Mouse (Mus musculus) forebrain, embryonic 16.5 days (tissue): ENCODE measurements around the gene Focad. TPM values are rescaled to one million over a fixed set of nuclear protein-coding genes. Genes with fewer than 3 reads are reported as not detected.

ENCODE experiments used
- ATAC-seq: fragments of 200-750 bp; cut with Nextera tagmentation; 2 replicates; pipeline ENCODE4 v1.8.0; 2017; ENCODE audit warnings: mild to moderate bottlenecking, moderate library complexity
- H3K27ac ChIP-seq: fragments of 300-500 bp; sonication (generic); 2 replicates; pipeline ENCODE4 v1.5.1; 2014; ENCODE audit warnings: low read length, control low read depth
- H3K27me3 ChIP-seq: fragments of 300-500 bp; sonication (generic); replicated peaks from 2 replicates; pipeline ENCODE4 v1.6.1; 2014; ENCODE audit warnings: low read length; ENCODE audit not compliant: control insufficient read depth, insufficient read depth
- H3K36me3 ChIP-seq: fragments of 300-500 bp; sonication (generic); 2 replicates; pipeline ENCODE4 v1.6.1; 2014; ENCODE audit not compliant: control insufficient read depth, insufficient read depth
- H3K4me1 ChIP-seq: fragments of 300-500 bp; sonication (generic); replicated peaks from 2 replicates; pipeline ENCODE4 v1.6.1; 2014; ENCODE audit warnings: low read length; ENCODE audit not compliant: control insufficient read depth, insufficient read depth
- H3K4me2 ChIP-seq: fragments of 300-500 bp; sonication (generic); 2 replicates; pipeline ENCODE4 v1.6.1; 2014; ENCODE audit warnings: mild to moderate bottlenecking, low read length, control low read depth
- H3K4me3 ChIP-seq: fragments of 300-500 bp; sonication (generic); replicated peaks from 2 replicates; pipeline ENCODE4 v1.5.1; 2014; ENCODE audit warnings: mild to moderate bottlenecking, low read length, control low read depth
- H3K9ac ChIP-seq: fragments of 300-500 bp; sonication (generic); replicated peaks from 2 replicates; pipeline ENCODE4 v1.6.1; 2014; ENCODE audit warnings: low read depth, low read length, control low read depth
- H3K9me3 ChIP-seq: fragments of 300-500 bp; sonication (generic); 2 replicates; pipeline ENCODE4 v1.6.1; 2016; ENCODE audit warnings: low read length; ENCODE audit not compliant: control insufficient read depth
- WGBS: fragments of 180-500 bp; shearing (Covaris S2); extraction: QIAGEN DNeasy Blood & Tissue Kit; methylation state at CpG from one replicate; pipeline ENCODE4 v1.1.7; 2014; 5-methylcytosine and 5-hydroxymethylcytosine counted together
- polyA plus RNA-seq: library from polyadenylated mRNA; unstranded; fragments of >200 nt; fragmentation: Nextera tagmentation; extraction: Ambion mirVana; gene quantifications from 2 replicates; pipeline ENCODE4 v1.2.1, GENCODE M21; 2015

The Focad gene
- polyA plus RNA-seq, 1 experiment from 2014 or later: 21.1 TPM

DNA sequence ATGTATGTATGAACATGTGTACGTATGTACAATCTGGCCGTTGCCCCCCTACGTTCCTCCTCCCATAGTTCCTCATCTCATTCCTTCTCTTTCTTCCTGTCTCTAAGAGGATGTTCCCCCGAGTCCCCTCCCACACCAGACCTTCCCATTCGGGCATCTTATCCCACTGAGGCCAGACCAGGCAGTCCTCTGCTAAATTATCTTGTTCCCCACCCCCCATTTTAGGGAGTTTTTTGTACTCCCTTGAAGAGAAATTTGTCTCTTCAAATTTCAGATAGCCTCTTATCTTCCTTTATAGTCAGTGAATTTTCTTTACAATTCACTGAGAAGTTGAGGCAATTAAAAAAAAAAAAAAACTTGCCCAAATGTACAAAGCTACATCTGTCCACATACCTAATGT lies 166.9 kb downstream of the Focad start:
- no peaks in the 10 kb centered on the region for H3K4me1 ChIP-seq
- H3K4me3 ChIP-seq: no peak overlapping the region
- WGBS: 88% methylated on average over 5 of the region's 5 CpGs
- H3K27me3 ChIP-seq: no peaks in the 10 kb centered on the region
- H3K9ac ChIP-seq: no peak overlapping the region
- H3K9me3 ChIP-seq: no peaks in the 10 kb centered on the region
- no peak for ATAC-seq
- no peak overlapping the region for H3K4me2 ChIP-seq
- no peaks in the 10 kb centered on the region for H3K36me3 ChIP-seq
- no peak overlapping the region for H3K27ac ChIP-seq

GRCm38 (mm10) chr4:88264536-88264935 lies 170.1 kb downstream of the Focad start:
- Histone ChIP-seq H3K4me2 (no peak overlapping the region), H3K9me3 (no peaks in the 10 kb centered on the region), H3K9ac (no peak overlapping the region), H3K4me1 (no peaks in the 10 kb centered on the region), H3K27ac (no peak overlapping the region), H3K36me3 (no peaks in the 10 kb centered on the region), H3K4me3 (no peak overlapping the region), H3K27me3 (no peaks in the 10 kb centered on the region)
- 48% methylated on average over 1 of the region's 1 CpGs for WGBS
- no peak for ATAC-seq

- no peak overlapping the region for H3K4me2 ChIP-seq
- WGBS: 79% methylated on average over 7 of the region's 7 CpGs
- no peak overlapping the region for H3K9ac ChIP-seq
- no peaks in the 10 kb centered on the region for H3K36me3 ChIP-seq
- H3K9me3 ChIP-seq: no peaks in the 10 kb centered on the region
- H3K27me3 ChIP-seq: no peaks in the 10 kb centered on the region
- peaks cover 1% of the 10 kb centered on the region; the same call in 1 of the 2 replicates for H3K4me1 ChIP-seq
- ATAC-seq: no peak
- H3K4me3 ChIP-seq: no peak overlapping the region
- H3K27ac ChIP-seq: no peak overlapping the region
These were observed 176.1 kb downstream of the Focad start for GRCm38 (mm10) chr4:88270408-88271067.

DNA sequence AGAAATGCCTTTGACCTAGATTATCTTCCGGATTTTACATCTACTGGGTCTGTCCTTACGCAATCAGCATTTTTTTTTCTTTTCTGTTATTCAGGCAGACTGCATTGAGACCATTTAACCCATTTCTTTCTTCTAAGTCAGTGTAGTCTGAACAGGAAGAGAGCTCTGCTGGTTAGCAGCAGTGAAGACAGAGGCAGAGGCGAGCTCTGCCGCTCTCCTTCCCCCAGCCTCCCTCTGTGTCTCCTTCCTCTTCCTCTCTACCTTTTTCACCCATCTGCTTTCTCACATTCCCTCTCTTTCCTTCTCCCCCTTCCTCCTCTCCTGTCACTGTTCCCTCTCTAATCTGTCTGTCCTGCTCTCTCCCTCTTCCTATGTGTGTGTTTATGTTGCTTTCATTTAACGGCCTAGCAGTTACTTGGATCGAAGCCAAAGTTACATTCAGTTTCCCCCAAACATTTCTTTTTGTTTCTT lies 181.2 kb downstream of the Focad start:
- no peaks in the 10 kb centered on the region for H3K27me3 ChIP-seq
- H3K36me3 ChIP-seq: no peaks in the 10 kb centered on the region
- no peak overlapping the region for H3K4me3 ChIP-seq
- H3K4me2 ChIP-seq: no peak overlapping the region
- no peak overlapping the region for H3K27ac ChIP-seq
- no peaks in the 10 kb centered on the region for H3K9me3 ChIP-seq
- WGBS: 40% methylated on average over 6 of the region's 6 CpGs
- peaks cover 3% of the 10 kb centered on the region; the same call in 1 of the 2 replicates for H3K4me1 ChIP-seq
- no peak overlapping the region for H3K9ac ChIP-seq
- ATAC-seq: no peak

DNA sequence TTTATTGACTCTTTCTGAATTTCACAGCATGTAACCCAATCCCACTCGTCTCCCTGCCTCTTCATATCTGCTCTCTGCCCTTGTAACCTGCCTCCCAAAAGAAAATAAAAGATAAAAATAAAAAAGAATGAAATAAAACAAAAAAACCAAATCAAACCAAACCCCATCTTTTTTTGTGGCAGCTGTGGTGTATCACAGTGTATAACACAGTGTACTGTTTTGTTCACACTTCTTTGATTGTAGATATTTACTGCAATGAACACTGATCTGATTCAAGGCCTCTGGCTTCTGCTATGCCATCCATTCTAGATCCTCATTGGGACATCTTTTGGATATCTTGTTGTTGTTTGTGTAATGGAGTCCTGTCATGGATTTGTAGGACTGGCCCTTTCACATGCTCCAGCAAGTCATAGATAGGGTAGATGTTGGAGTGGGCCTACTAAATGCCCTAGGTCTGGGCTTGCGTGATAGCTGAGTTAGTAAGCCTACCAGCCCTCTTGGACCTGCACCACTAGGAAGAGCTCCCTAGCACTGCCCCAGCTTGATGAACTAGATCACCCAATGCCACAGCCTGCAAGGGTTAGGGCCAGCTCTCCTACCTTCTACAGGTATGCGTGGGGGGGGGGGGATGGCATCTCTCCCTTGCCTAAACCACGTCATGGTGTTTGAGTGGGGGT lies 181.8 kb downstream of the Focad start:
- WGBS: 75% methylated on average over 4 of the region's 4 CpGs
- no peak overlapping the region for H3K4me3 ChIP-seq
- no peak overlapping the region for H3K9ac ChIP-seq
- no peaks in the 10 kb centered on the region for H3K27me3 ChIP-seq
- no peaks in the 10 kb centered on the region for H3K36me3 ChIP-seq
- peaks cover 3% of the 10 kb centered on the region; the same call in 1 of the 2 replicates for H3K4me1 ChIP-seq
- no peak for ATAC-seq
- H3K27ac ChIP-seq: no peak overlapping the region
- H3K9me3 ChIP-seq: no peaks in the 10 kb centered on the region
- no peak overlapping the region for H3K4me2 ChIP-seq

DNA sequence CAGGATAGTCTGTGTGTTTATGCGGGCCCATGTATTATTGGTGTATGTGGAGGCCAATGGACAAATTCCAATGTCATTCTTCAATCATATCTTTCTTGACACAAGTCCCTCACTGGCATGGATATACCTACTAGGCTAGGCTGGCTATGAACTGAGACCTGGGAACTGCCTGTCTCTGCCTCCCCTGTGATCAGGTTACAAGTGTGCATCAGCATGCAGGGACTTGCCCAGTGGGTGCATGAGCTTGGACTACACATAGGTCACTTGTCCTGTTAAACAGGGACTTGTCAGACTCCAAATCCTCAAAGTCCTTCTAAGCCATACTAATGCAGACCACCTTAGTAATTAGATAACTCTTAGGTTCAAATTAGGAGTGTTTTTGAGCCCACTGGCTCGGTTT lies 184.1 kb downstream of the Focad start:
- H3K4me2 ChIP-seq: no peak overlapping the region
- H3K36me3 ChIP-seq: no peaks in the 10 kb centered on the region
- H3K4me1 ChIP-seq: peaks cover 3% of the 10 kb centered on the region; the same call in 1 of the 2 replicates
- no peak overlapping the region for H3K4me3 ChIP-seq
- WGBS: 82% methylated on average over 2 of the region's 2 CpGs
- no peaks in the 10 kb centered on the region for H3K9me3 ChIP-seq
- H3K9ac ChIP-seq: no peak overlapping the region
- no peak overlapping the region for H3K27ac ChIP-seq
- no peak for ATAC-seq
- H3K27me3 ChIP-seq: no peaks in the 10 kb centered on the region

DNA sequence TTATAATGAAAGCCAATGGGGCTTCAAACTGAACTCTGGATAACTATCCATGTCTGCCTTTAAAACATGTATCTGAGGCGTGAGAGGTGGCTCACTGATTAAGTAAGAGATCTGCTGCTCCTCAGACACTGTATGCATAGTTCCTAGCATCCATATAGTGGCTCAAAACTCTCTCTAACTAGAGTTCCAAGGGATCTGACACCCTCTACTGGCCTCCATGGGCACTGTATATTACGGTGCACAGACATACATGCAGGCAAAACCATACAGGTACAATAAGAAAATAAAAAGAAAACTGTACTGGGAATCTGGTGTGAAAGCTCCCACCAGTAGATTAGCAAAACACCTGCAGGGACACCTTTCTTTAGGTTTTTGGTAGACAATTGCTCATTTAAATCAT lies 186.1 kb downstream of the Focad start:
- no peak for ATAC-seq
- Histone ChIP-seq H3K4me3 (no peak overlapping the region), H3K4me1 (peaks cover 2% of the 10 kb centered on the region; the same call in 1 of the 2 replicates), H3K4me2 (no peak overlapping the region), H3K9me3 (no peaks in the 10 kb centered on the region), H3K36me3 (no peaks in the 10 kb centered on the region), H3K9ac (no peak overlapping the region), H3K27me3 (no peaks in the 10 kb centered on the region), H3K27ac (no peak overlapping the region)
- WGBS: 93% methylated on average over 2 of the region's 2 CpGs

DNA sequence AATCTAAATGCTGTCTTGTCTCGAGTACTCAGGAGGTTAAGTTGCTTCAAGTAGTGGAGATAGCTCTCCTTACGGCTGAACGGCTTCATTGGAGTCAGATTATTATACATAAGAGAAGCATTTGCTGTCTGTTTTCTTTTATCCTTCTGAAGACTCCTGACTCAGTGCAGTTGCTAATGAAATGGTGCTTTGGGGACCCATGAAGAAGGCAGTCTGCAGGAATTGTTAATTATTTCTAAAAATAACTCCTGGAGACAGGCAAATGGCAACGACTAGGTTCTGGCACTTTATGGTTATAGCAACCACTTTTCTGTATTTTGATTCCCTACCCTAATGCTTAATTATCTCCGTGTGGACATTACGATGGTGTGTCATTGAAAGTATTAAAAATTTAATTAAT lies 201.1 kb downstream of the Focad start:
- Histone ChIP-seq H3K9me3 (no peaks in the 10 kb centered on the region), H3K27ac (no peak overlapping the region), H3K4me3 (no peak overlapping the region), H3K36me3 (no peaks in the 10 kb centered on the region), H3K9ac (no peak overlapping the region), H3K4me1 (0 out of 2 replicates have a peak, but pooled peaks cover 3% of the 10 kb centered on the region), H3K4me2 (no peak overlapping the region), H3K27me3 (no peaks in the 10 kb centered on the region)
- WGBS: 56% methylated on average over 6 of the region's 6 CpGs
- ATAC-seq: no peak

- no peak overlapping the region for H3K4me2 ChIP-seq
- no peak overlapping the region for H3K27ac ChIP-seq
- H3K36me3 ChIP-seq: no peaks in the 10 kb centered on the region
- ATAC-seq: no peak
- H3K9me3 ChIP-seq: no peaks in the 10 kb centered on the region
- H3K27me3 ChIP-seq: no peaks in the 10 kb centered on the region
- WGBS: 48% methylated on average over 3 of the region's 3 CpGs
- 0 out of 2 replicates have a peak, but pooled peaks cover 3% of the 10 kb centered on the region for H3K4me1 ChIP-seq
- no peak overlapping the region for H3K4me3 ChIP-seq
- no peak overlapping the region for H3K9ac ChIP-seq
These were observed 205.1 kb downstream of the Focad start for GRCm38 (mm10) chr4:88299551-88299950.
